Mouse (Mus musculus) hindbrain, embryonic 15.5 days (tissue): ENCODE data around the gene Atp5f1. TPM values are rescaled to one million over a fixed set of nuclear protein-coding genes. Genes with fewer than 3 reads are reported as not detected.
A peak's percentile ranks its signal among the peaks of the same experiment; 100 is the strongest.

Experiments
- ATAC-seq: fragments of 200-750 bp; cut with Nextera tagmentation; 2 replicates; pipeline ENCODE4 v1.8.0; 2017; ENCODE audit warnings: low read depth, moderate number of reproducible peaks, moderate TSS enrichment; ENCODE audit not compliant: low FRiP score
- H3K27ac ChIP-seq: fragments of 300-500 bp; sonication (generic); replicated peaks from 2 replicates; pipeline ENCODE4 v1.5.1; 2015; ENCODE audit warnings: mild to moderate bottlenecking, inconsistent platforms
- H3K27me3 ChIP-seq: fragments of 300-500 bp; sonication (generic); 2 replicates; pipeline ENCODE4 v1.6.1; 2015; ENCODE audit warnings: control low read depth, inconsistent platforms
- H3K36me3 ChIP-seq: fragments of 300-500 bp; sonication (generic); 2 replicates; pipeline ENCODE4 v1.6.1; 2015; ENCODE audit warnings: control low read depth, inconsistent platforms
- H3K4me1 ChIP-seq: fragments of 300-500 bp; sonication (generic); replicated peaks from 2 replicates; pipeline ENCODE4 v1.6.1; 2015; ENCODE audit warnings: control low read depth, inconsistent platforms
- H3K4me2 ChIP-seq: fragments of 300-500 bp; sonication (generic); 2 replicates; pipeline ENCODE4 v1.6.1; 2015; ENCODE audit warnings: moderate library complexity, mild to moderate bottlenecking, inconsistent platforms
- H3K4me3 ChIP-seq: fragments of 300-500 bp; sonication (generic); 2 replicates; pipeline ENCODE4 v1.5.1; 2015; ENCODE audit warnings: mild to moderate bottlenecking, inconsistent platforms
- H3K9ac ChIP-seq: fragments of 300-500 bp; sonication (generic); 2 replicates; pipeline ENCODE4 v1.6.1; 2015; ENCODE audit warnings: inconsistent platforms
- H3K9me3 ChIP-seq: fragments of 300-500 bp; sonication (generic); 2 replicates; pipeline ENCODE4 v1.6.1; 2016; ENCODE audit warnings: control low read depth, inconsistent platforms
- WGBS: fragments of 180-500 bp; shearing (Covaris S2); methylation state at CpG from one replicate; pipeline ENCODE4 v1.1.7; 2015; 5-methylcytosine and 5-hydroxymethylcytosine counted together
- polyA plus RNA-seq: library from polyadenylated mRNA; unstranded; fragments of >200 nt; fragmentation: Nextera tagmentation; extraction: Ambion mirVana; gene quantifications from 2 replicates; pipeline ENCODE4 v1.2.1, GENCODE M21; 2015

Gene Atp5f1
- polyA plus RNA-seq, 1 experiment from 2014 or later = 499 TPM

- WGBS = 76% methylated on average over 11 of the region's 11 CpGs
- Histone ChIP-seq H3K4me2 (no peak overlapping the region), H3K4me1 (no peaks in the 10 kb centered on the region), H3K4me3 (no peak overlapping the region), H3K9ac (no peak overlapping the region), H3K9me3 (no peaks in the 10 kb centered on the region), H3K27me3 (no peaks in the 10 kb centered on the region), H3K27ac (no peak overlapping the region), H3K36me3 (no peaks in the 10 kb centered on the region)
- ATAC-seq = no peak
These were observed 49.2 kb downstream of the Atp5f1 start for GRCm38 (mm10) chr3:105910519-105911190.

- ATAC-seq = no peak
- Histone ChIP-seq H3K4me2 (no peak overlapping the region), H3K4me1 (no peaks in the 10 kb centered on the region), H3K27ac (no peak overlapping the region), H3K9ac (no peak overlapping the region), H3K4me3 (no peak overlapping the region), H3K27me3 (no peaks in the 10 kb centered on the region), H3K36me3 (no peaks in the 10 kb centered on the region), H3K9me3 (no peaks in the 10 kb centered on the region)
- 98% methylated on average over 4 of the region's 4 CpGs for WGBS
These were observed 50.9 kb downstream of the Atp5f1 start for GRCm38 (mm10) chr3:105908976-105909375.

- Histone ChIP-seq H3K4me2 (no peak overlapping the region), H3K27ac (no peak overlapping the region), H3K4me1 (no peaks in the 10 kb centered on the region), H3K36me3 (no peaks in the 10 kb centered on the region), H3K9ac (no peak overlapping the region), H3K4me3 (no peak overlapping the region), H3K27me3 (no peaks in the 10 kb centered on the region), H3K9me3 (no peaks in the 10 kb centered on the region)
- no peak for ATAC-seq
- 43% methylated on average over 9 of the region's 9 CpGs for whole genome bisulfite sequencing
These were observed 51.8 kb downstream of the Atp5f1 start for GRCm38 (mm10) chr3:105907956-105908655.

- WGBS = 93% methylated on average over 9 of the region's 9 CpGs
- no peak for ATAC-seq
- Histone ChIP-seq H3K4me1 (no peaks in the 10 kb centered on the region), H3K36me3 (no peaks in the 10 kb centered on the region), H3K27ac (no peak overlapping the region), H3K4me2 (no peak overlapping the region), H3K9ac (no peak overlapping the region), H3K4me3 (no peak overlapping the region), H3K9me3 (no peaks in the 10 kb centered on the region), H3K27me3 (no peaks in the 10 kb centered on the region)
These were observed 55.2 kb downstream of the Atp5f1 start for GRCm38 (mm10) chr3:105904721-105905120.

GRCm38 (mm10) chr3:105904213-105904612 is 55.7 kb downstream of the Atp5f1 start:
- Histone ChIP-seq H3K9ac (no peak overlapping the region), H3K27ac (no peak overlapping the region), H3K4me2 (no peak overlapping the region), H3K27me3 (no peaks in the 10 kb centered on the region), H3K4me1 (no peaks in the 10 kb centered on the region), H3K36me3 (no peaks in the 10 kb centered on the region), H3K9me3 (no peaks in the 10 kb centered on the region), H3K4me3 (no peak overlapping the region)
- 85% methylated on average over 4 of the region's 4 CpGs for WGBS
- no peak for ATAC-seq

- Histone ChIP-seq H3K36me3 (no peaks in the 10 kb centered on the region), H3K4me2 (no peak overlapping the region), H3K4me3 (no peak overlapping the region), H3K27me3 (no peaks in the 10 kb centered on the region), H3K9me3 (no peaks in the 10 kb centered on the region), H3K27ac (no peak overlapping the region), H3K9ac (no peak overlapping the region), H3K4me1 (no peaks in the 10 kb centered on the region)
- 77% methylated on average over 4 of the region's 4 CpGs for WGBS
- no peak for ATAC-seq
These were observed 58.4 kb downstream of the Atp5f1 start for GRCm38 (mm10) chr3:105901468-105901867.

- Histone ChIP-seq H3K4me3 (no peak overlapping the region), H3K27ac (no peak overlapping the region), H3K4me2 (no peak overlapping the region), H3K9ac (no peak overlapping the region), H3K27me3 (no peaks in the 10 kb centered on the region), H3K9me3 (no peaks in the 10 kb centered on the region), H3K4me1 (no peaks in the 10 kb centered on the region), H3K36me3 (no peaks in the 10 kb centered on the region)
- no peak for ATAC-seq
- 86% methylated on average over 3 of the region's 3 CpGs for WGBS
These were observed 59.2 kb downstream of the Atp5f1 start for GRCm38 (mm10) chr3:105900716-105901115.

- no peak for ATAC-seq
- 82% methylated on average over 6 of the region's 6 CpGs for WGBS
- no peak overlapping the region for H3K4me2 ChIP-seq
These were observed 59.6 kb downstream of the Atp5f1 start for GRCm38 (mm10) chr3:105900266-105900665.

GRCm38 (mm10) chr3:105899394-105900147 is 60.3 kb downstream of the Atp5f1 start:
- Histone ChIP-seq H3K27me3 (no peaks in the 10 kb centered on the region), H3K36me3 (no peaks in the 10 kb centered on the region), H3K4me2 (no peak overlapping the region), H3K9ac (no peak overlapping the region), H3K27ac (no peak overlapping the region), H3K9me3 (no peaks in the 10 kb centered on the region), H3K4me1 (no peaks in the 10 kb centered on the region), H3K4me3 (no peak overlapping the region)
- WGBS = 42% methylated on average over 8 of the region's 8 CpGs
- ATAC-seq = peak; percentile 86

More at GRCm38 (mm10) chr3:105900266-105900665, 59.6 kb downstream of the Atp5f1 start:
- H3K9ac ChIP-seq = no peak overlapping the region
- no peaks in the 10 kb centered on the region for H3K4me1 ChIP-seq
- H3K27me3 ChIP-seq = no peaks in the 10 kb centered on the region
- no peak overlapping the region for H3K4me3 ChIP-seq
- H3K9me3 ChIP-seq = no peaks in the 10 kb centered on the region
- no peak overlapping the region for H3K27ac ChIP-seq
- no peaks in the 10 kb centered on the region for H3K36me3 ChIP-seq

- no peak overlapping the region for H3K4me3 ChIP-seq
- no peak overlapping the region for H3K27ac ChIP-seq
- no peak overlapping the region for H3K9ac ChIP-seq
- WGBS = 95% methylated on average over 11 of the region's 11 CpGs
- no peaks in the 10 kb centered on the region for H3K9me3 ChIP-seq
- H3K4me2 ChIP-seq = no peak overlapping the region
- H3K4me1 ChIP-seq = no peaks in the 10 kb centered on the region
- H3K27me3 ChIP-seq = no peaks in the 10 kb centered on the region
- H3K36me3 ChIP-seq = no peaks in the 10 kb centered on the region
- no peak for ATAC-seq
These were observed 61.0 kb downstream of the Atp5f1 start for GRCm38 (mm10) chr3:105898861-105899260.

GRCm38 (mm10) chr3:105898325-105898724 is 61.6 kb downstream of the Atp5f1 start:
- no peak overlapping the region for H3K4me2 ChIP-seq
- H3K9ac ChIP-seq = no peak overlapping the region
- H3K4me1 ChIP-seq = no peaks in the 10 kb centered on the region
- ATAC-seq = no peak
- no peaks in the 10 kb centered on the region for H3K9me3 ChIP-seq
- H3K36me3 ChIP-seq = no peaks in the 10 kb centered on the region
- H3K4me3 ChIP-seq = no peak overlapping the region
- no peaks in the 10 kb centered on the region for H3K27me3 ChIP-seq
- WGBS = 82% methylated on average over 2 of the region's 2 CpGs
- H3K27ac ChIP-seq = no peak overlapping the region

- no peak overlapping the region for H3K27ac ChIP-seq
- H3K4me2 ChIP-seq = no peak overlapping the region
- WGBS = 86% methylated on average over 3 of the region's 3 CpGs
- ATAC-seq = no peak
- no peaks in the 10 kb centered on the region for H3K27me3 ChIP-seq
- H3K4me1 ChIP-seq = no peaks in the 10 kb centered on the region
- no peaks in the 10 kb centered on the region for H3K36me3 ChIP-seq
- H3K9me3 ChIP-seq = no peaks in the 10 kb centered on the region
- no peak overlapping the region for H3K4me3 ChIP-seq
- no peak overlapping the region for H3K9ac ChIP-seq
These were observed 63.1 kb downstream of the Atp5f1 start for GRCm38 (mm10) chr3:105896811-105897210.
